29 mouse cellular contexts compared by ENCODE assay signal in genomic region chr13:108428809-108429208, GRCm38 (mm10). TPM values are rescaled to one million over a fixed set of nuclear protein-coding genes. Genes with fewer than 3 reads are reported as not detected.
DNase-seq lines count a peak whose midpoint lies in the region; ATAC-seq and TF ChIP-seq lines count a peak whose summit lies in the region.
"Had no signal": no experiment of that assay in that cellular context is flagged by ENCODE, and none has a peak within 500 bp of the region (broad histone marks: within the 10 kb centered on the region; RNA-seq: fewer than 3 reads in every experiment).

No protein-coding gene starts in this region.

- peaks cover 6% of the 10 kb centered on the region; the same call in 1 of the 2 replicates for H3K4me1 ChIP-seq in hindbrain, embryonic 13.5 days (replicated peaks)
- H3K4me1 ChIP-seq in hindbrain, embryonic 14.5 days (replicated peaks; ENCODE audit: control insufficient read depth, insufficient read depth, low read length): no peaks in the 10 kb centered on the region; the same call in 1 of the 2 replicates
- H3K4me1 ChIP-seq in midbrain, embryonic 14.5 days (ENCODE audit: control insufficient read depth, insufficient read depth, low read length): peaks cover 3% of the 10 kb centered on the region; the same call in 1 of the 2 replicates
- no peaks in the 10 kb centered on the region for H3K4me1 ChIP-seq in midbrain, embryonic 16.5 days (ENCODE audit: control insufficient read depth, insufficient read depth, low read length)
- no peaks in the 10 kb centered on the region for H3K4me1 ChIP-seq in neural tube, embryonic 14.5 days (ENCODE audit: control insufficient read depth, insufficient read depth, low read length)
- H3K4me1 ChIP-seq in neural tube, embryonic 15.5 days: 0 out of 2 replicates have a peak, but pooled peaks cover 4% of the 10 kb centered on the region
- H3K4me1 ChIP-seq: embryonic facial prominence, embryonic 13.5 days; embryonic facial prominence, embryonic 15.5 days had no signal

- H3K27ac ChIP-seq in hindbrain, embryonic 13.5 days: no peak overlapping the region
- H3K27ac ChIP-seq in hindbrain, embryonic 14.5 days: no peak overlapping the region
- no peak overlapping the region for H3K27ac ChIP-seq in midbrain, embryonic 14.5 days (replicated peaks; ENCODE audit: low read depth, low read length)
- H3K27ac ChIP-seq in midbrain, embryonic 16.5 days (ENCODE audit: low read length): no peak overlapping the region
- no peak overlapping the region for H3K27ac ChIP-seq in neural tube, embryonic 14.5 days (ENCODE audit: low read depth, low read length)
- H3K27ac ChIP-seq in neural tube, embryonic 15.5 days (replicated peaks): no peak overlapping the region
- H3K27ac ChIP-seq: embryonic facial prominence, embryonic 13.5 days; embryonic facial prominence, embryonic 15.5 days; forebrain, embryonic 10.5 days; forebrain, embryonic 12.5 days had no signal

- H3K27me3 ChIP-seq in hindbrain, embryonic 13.5 days: no peaks in the 10 kb centered on the region
- H3K27me3 ChIP-seq in hindbrain, embryonic 14.5 days (ENCODE audit: control insufficient read depth, insufficient read depth, low read length): no peaks in the 10 kb centered on the region
- H3K27me3 ChIP-seq in midbrain, embryonic 14.5 days (ENCODE audit: control insufficient read depth, insufficient read depth, low read length): no peaks in the 10 kb centered on the region
- no peaks in the 10 kb centered on the region for H3K27me3 ChIP-seq in midbrain, embryonic 16.5 days (ENCODE audit: control insufficient read depth, insufficient read depth, low read depth, low read length)
- no peaks in the 10 kb centered on the region for H3K27me3 ChIP-seq in neural tube, embryonic 14.5 days (ENCODE audit: control insufficient read depth, insufficient read depth, low read length)
- no peaks in the 10 kb centered on the region for H3K27me3 ChIP-seq in neural tube, embryonic 15.5 days (replicated peaks)
- H3K27me3 ChIP-seq: embryonic facial prominence, embryonic 13.5 days; embryonic facial prominence, embryonic 15.5 days; forebrain, embryonic 12.5 days; Patski had no signal

- H3K36me3 ChIP-seq in hindbrain, embryonic 13.5 days: no peaks in the 10 kb centered on the region
- no peaks in the 10 kb centered on the region for H3K36me3 ChIP-seq in hindbrain, embryonic 14.5 days (replicated peaks; ENCODE audit: control insufficient read depth, insufficient read depth)
- no peaks in the 10 kb centered on the region for H3K36me3 ChIP-seq in midbrain, embryonic 14.5 days (ENCODE audit: control insufficient read depth, insufficient read depth, low read length)
- H3K36me3 ChIP-seq in midbrain, embryonic 16.5 days (ENCODE audit: control insufficient read depth, insufficient read depth, low read length): no peaks in the 10 kb centered on the region
- no peaks in the 10 kb centered on the region for H3K36me3 ChIP-seq in neural tube, embryonic 14.5 days (ENCODE audit: control insufficient read depth, insufficient read depth, low read length)
- no peaks in the 10 kb centered on the region for H3K36me3 ChIP-seq in neural tube, embryonic 15.5 days
- H3K36me3 ChIP-seq: embryonic facial prominence, embryonic 13.5 days; embryonic facial prominence, embryonic 15.5 days; forebrain, embryonic 10.5 days; forebrain, embryonic 12.5 days had no signal

- no peak overlapping the region for H3K4me2 ChIP-seq in hindbrain, embryonic 13.5 days
- no peak overlapping the region for H3K4me2 ChIP-seq in hindbrain, embryonic 14.5 days (replicated peaks)
- no peak overlapping the region for H3K4me2 ChIP-seq in midbrain, embryonic 14.5 days (ENCODE audit: low read length)
- H3K4me2 ChIP-seq in midbrain, embryonic 16.5 days (ENCODE audit: low read length): no peak overlapping the region
- H3K4me2 ChIP-seq in neural tube, embryonic 14.5 days (ENCODE audit: low read depth, low read length): no peak overlapping the region
- no peak overlapping the region for H3K4me2 ChIP-seq in neural tube, embryonic 15.5 days
- H3K4me2 ChIP-seq: embryonic facial prominence, embryonic 13.5 days; embryonic facial prominence, embryonic 15.5 days; forebrain, embryonic 12.5 days had no signal

- no peak for DNase-seq in hindbrain, embryonic 14.5 days (ENCODE audit: low spot score)
- peak; percentile 50 for DNase-seq in midbrain, embryonic 14.5 days
- peak; percentile 49 for DNase-seq in brain, embryonic 14.5 days (ENCODE audit: low read depth)
- no peak for DNase-seq in right cerebral cortex, postnatal 25 days
- DNase-seq: adrenal gland, adult 8-10 months; adrenal gland, postnatal 14 days; adrenal gland, postnatal 36 days; B cell, adult 2 months; cerebellum, adult 11 months; cerebellum, adult 18-20 months; cerebellum, adult 8-10 months; cerebellum, adult 9-11 months; cerebellum, postnatal 14 days; cerebellum, postnatal 36 days; embryo, embryonic 11 days had no signal

- no peaks in the 10 kb centered on the region for H3K9me3 ChIP-seq in hindbrain, embryonic 13.5 days
- H3K9me3 ChIP-seq in hindbrain, embryonic 14.5 days (ENCODE audit: control insufficient read depth, low read length): no peaks in the 10 kb centered on the region
- no peaks in the 10 kb centered on the region for H3K9me3 ChIP-seq in midbrain, embryonic 14.5 days (ENCODE audit: control insufficient read depth, low read length)
- H3K9me3 ChIP-seq in midbrain, embryonic 16.5 days (replicated peaks; ENCODE audit: control insufficient read depth, low read length, poor library complexity, severe bottlenecking): no peaks in the 10 kb centered on the region
- H3K9me3 ChIP-seq in neural tube, embryonic 14.5 days (ENCODE audit: control insufficient read depth, low read length): no peaks in the 10 kb centered on the region
- no peaks in the 10 kb centered on the region for H3K9me3 ChIP-seq in neural tube, embryonic 15.5 days (replicated peaks)
- H3K9me3 ChIP-seq: embryonic facial prominence, embryonic 13.5 days; embryonic facial prominence, embryonic 15.5 days; forebrain, embryonic 10.5 days; forebrain, embryonic 12.5 days had no signal

- 0 out of 2 replicates have a peak, but pooled peaks have one; percentile 65 for ATAC-seq in hindbrain, embryonic 13.5 days (ENCODE audit: low FRiP score)
- ATAC-seq in hindbrain, embryonic 14.5 days (ENCODE audit: low FRiP score): no peak
- no peak for ATAC-seq in midbrain, embryonic 14.5 days (ENCODE audit: low FRiP score, low TSS enrichment)
- ATAC-seq in midbrain, embryonic 16.5 days: no peak
- peak; percentile 56; the same call in 1 of the 2 replicates for ATAC-seq in neural tube, embryonic 14.5 days (ENCODE audit: low read depth)
- ATAC-seq in neural tube, embryonic 15.5 days (ENCODE audit: low FRiP score): no peak
- ATAC-seq: activated CD4-positive, CD25-positive, alpha-beta regulatory T cell, adult 4 months; CD4-positive, CD25-positive, alpha-beta regulatory T cell, adult 4 months; forebrain, embryonic 14.5 days; forebrain, embryonic 16.5 days; Patski had no signal

- no peak overlapping the region for H3K9ac ChIP-seq in hindbrain, embryonic 13.5 days
- no peak overlapping the region for H3K9ac ChIP-seq in hindbrain, embryonic 14.5 days
- no peak overlapping the region for H3K9ac ChIP-seq in midbrain, embryonic 14.5 days (replicated peaks; ENCODE audit: low read length)
- H3K9ac ChIP-seq in midbrain, embryonic 16.5 days (ENCODE audit: low read depth, low read length): no peak overlapping the region
- H3K9ac ChIP-seq in neural tube, embryonic 14.5 days (replicated peaks; ENCODE audit: low read depth, low read length): no peak overlapping the region
- no peak overlapping the region for H3K9ac ChIP-seq in neural tube, embryonic 15.5 days (replicated peaks)
- H3K9ac ChIP-seq: embryonic facial prominence, embryonic 13.5 days; embryonic facial prominence, embryonic 15.5 days; forebrain, embryonic 12.5 days had no signal

- H3K4me3 ChIP-seq in hindbrain, embryonic 13.5 days: no peak overlapping the region
- no peak overlapping the region for H3K4me3 ChIP-seq in hindbrain, embryonic 14.5 days (replicated peaks; ENCODE audit: low read length)
- H3K4me3 ChIP-seq in midbrain, embryonic 14.5 days (replicated peaks; ENCODE audit: low read depth, low read length): no peak overlapping the region
- no peak overlapping the region for H3K4me3 ChIP-seq in midbrain, embryonic 16.5 days (ENCODE audit: low read depth, low read length)
- no peak overlapping the region for H3K4me3 ChIP-seq in neural tube, embryonic 14.5 days (ENCODE audit: low read depth, low read length)
- H3K4me3 ChIP-seq in neural tube, embryonic 15.5 days (replicated peaks): no peak overlapping the region
- H3K4me3 ChIP-seq: embryonic facial prominence, embryonic 13.5 days; embryonic facial prominence, embryonic 15.5 days; erythroblast, embryonic 14.5 days; forebrain, embryonic 10.5 days; forebrain, embryonic 12.5 days had no signal

- 49% methylated on average over 6 of the region's 6 CpGs for WGBS in hindbrain, embryonic 13.5 days
- 54% methylated on average over 6 of the region's 6 CpGs for WGBS in hindbrain, embryonic 14.5 days
- WGBS in midbrain, embryonic 14.5 days: 72% methylated on average over 6 of the region's 6 CpGs
- 72% methylated on average over 6 of the region's 6 CpGs for WGBS in midbrain, embryonic 16.5 days
- 55% methylated on average over 6 of the region's 6 CpGs for WGBS in neural tube, embryonic 14.5 days
- WGBS in neural tube, embryonic 15.5 days: 56% methylated on average over 6 of the region's 6 CpGs

- no peak for TF ChIP-seq POLR2A in brain, embryonic 14.5 days (IDR thresholded peaks at IDR 0.05; ENCODE audit: borderline replicate concordance, extremely low read depth, insufficient read depth, insufficient read length, poor library complexity, severe bottlenecking)

- no peak for TF ChIP-seq CTCF in brain, embryonic 14.5 days (IDR thresholded peaks at IDR 0.05; ENCODE audit: borderline replicate concordance, extremely low read depth, insufficient read depth, insufficient read length)

RNA-seq across cellular contexts. Expression of gene Pde4d, which starts 20.9 kb away (rescaled TPM):
- polyA plus RNA-seq in hindbrain, embryonic 13.5 days (2015; fragmentation: Nextera tagmentation; extraction: Ambion mirVana): 18.6 and 19.0 TPM in 2 replicates
- polyA plus RNA-seq in hindbrain, embryonic 14.5 days (2014; fragmentation: Nextera tagmentation; extraction: Ambion mirVana): 23.2 and 24.8 TPM in 2 replicates
- polyA plus RNA-seq in midbrain, embryonic 14.5 days (2014; fragmentation: Nextera tagmentation; extraction: Ambion mirVana): 23.2 and 27.1 TPM in 2 replicates
- polyA plus RNA-seq in midbrain, embryonic 16.5 days (2015; fragmentation: Nextera tagmentation; extraction: Ambion mirVana): 21.8 and 22.6 TPM in 2 replicates
- 25.2 and 32.1 TPM in 2 replicates for polyA plus RNA-seq in neural tube, embryonic 14.5 days (2014; fragmentation: Nextera tagmentation; extraction: Ambion mirVana)
- 20.7 and 22.8 TPM in 2 replicates for polyA plus RNA-seq in neural tube, embryonic 15.5 days (2015; fragmentation: Nextera tagmentation; extraction: Ambion mirVana)
- 21.2 and 34.9 TPM in 2 replicates for polyA plus RNA-seq in brain, embryonic 14.5 days (2012; rRNA removed)

Comparison
In these comparisons a context has a peak if more than half of its experiments do, and no peak if none do; other contexts are left out.
1. ATAC-seq: peak in hindbrain, embryonic 13.5 days (single experiment) and neural tube, embryonic 14.5 days (single experiment); none in hindbrain, embryonic 14.5 days (single experiment), midbrain, embryonic 14.5 days (single experiment), midbrain, embryonic 16.5 days (single experiment) and neural tube, embryonic 15.5 days (single experiment).
2. DNase-seq: peak in midbrain, embryonic 14.5 days (single experiment) and brain, embryonic 14.5 days (single experiment); none in hindbrain, embryonic 14.5 days (single experiment) and right cerebral cortex, postnatal 25 days (single experiment).